Mouse (Mus musculus): ENCODE data around the gene Vmn2r63.
"Not testable (repeated sequence)": the region's sequence is repeated elsewhere in the genome, so short reads cannot be mapped to it uniquely, and the experiment has no call there.

Vmn2r63 gene

DNA sequence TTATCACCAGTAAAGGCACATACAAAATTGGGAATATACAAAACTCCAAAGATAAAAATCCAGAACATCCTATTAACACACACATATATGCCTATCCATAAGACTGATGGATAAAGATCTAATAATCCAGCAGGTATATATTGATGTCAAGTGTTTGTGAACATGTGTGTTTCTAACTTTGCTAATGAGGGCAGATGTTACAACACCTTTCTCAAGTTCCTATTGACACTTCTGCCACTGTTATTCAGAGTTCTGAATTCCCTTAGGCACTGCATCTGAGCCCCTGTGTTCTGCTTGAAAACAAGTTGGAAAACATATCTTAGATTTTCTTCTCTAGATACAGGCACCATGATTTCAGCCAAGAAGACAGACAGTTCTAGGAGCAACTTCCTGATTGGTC lies at the start of gene Vmn2r63:
Gene Vmn2r63, minus strand, starts transcription at position 101 of the 400 bp plus-strand sequence.
- DNase-seq: not testable (repeated sequence)

- DNase-seq: no peak
Measured at GRCm38 (mm10) chr7:42980739-42981138, 47.1 kb upstream of the Vmn2r63 start.

- DNase-seq: no peak
Measured at GRCm38 (mm10) chr7:42980098-42980497, 46.5 kb upstream of the Vmn2r63 start.

GRCm38 (mm10) chr7:42965246-42965645 lies 31.6 kb upstream of the Vmn2r63 start:
- no peak for DNase-seq

DNA sequence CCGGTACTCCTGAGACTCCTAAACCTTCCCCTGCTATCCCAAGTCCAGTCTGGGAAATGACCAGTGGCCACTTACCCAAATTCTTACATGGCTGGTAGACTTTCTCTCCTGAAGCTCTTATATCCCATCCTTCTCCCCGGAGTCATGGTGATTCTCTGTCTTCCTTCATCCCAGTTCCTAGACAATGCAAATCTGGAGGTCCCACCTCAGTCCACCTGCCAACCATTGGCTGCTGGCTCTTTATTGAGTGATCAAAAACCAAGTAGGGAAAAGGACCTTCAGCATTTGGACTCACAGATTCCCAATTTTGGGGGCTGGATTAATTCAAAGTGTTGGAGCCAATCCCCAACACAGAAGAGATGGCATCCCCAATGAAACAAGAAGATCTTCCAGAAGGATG lies 35.6 kb downstream of the Vmn2r63 start:
- not testable (repeated sequence) for DNase-seq

GRCm38 (mm10) chr7:42878090-42878489 lies 55.5 kb downstream of the Vmn2r63 start:
- no peak for DNase-seq

DNA sequence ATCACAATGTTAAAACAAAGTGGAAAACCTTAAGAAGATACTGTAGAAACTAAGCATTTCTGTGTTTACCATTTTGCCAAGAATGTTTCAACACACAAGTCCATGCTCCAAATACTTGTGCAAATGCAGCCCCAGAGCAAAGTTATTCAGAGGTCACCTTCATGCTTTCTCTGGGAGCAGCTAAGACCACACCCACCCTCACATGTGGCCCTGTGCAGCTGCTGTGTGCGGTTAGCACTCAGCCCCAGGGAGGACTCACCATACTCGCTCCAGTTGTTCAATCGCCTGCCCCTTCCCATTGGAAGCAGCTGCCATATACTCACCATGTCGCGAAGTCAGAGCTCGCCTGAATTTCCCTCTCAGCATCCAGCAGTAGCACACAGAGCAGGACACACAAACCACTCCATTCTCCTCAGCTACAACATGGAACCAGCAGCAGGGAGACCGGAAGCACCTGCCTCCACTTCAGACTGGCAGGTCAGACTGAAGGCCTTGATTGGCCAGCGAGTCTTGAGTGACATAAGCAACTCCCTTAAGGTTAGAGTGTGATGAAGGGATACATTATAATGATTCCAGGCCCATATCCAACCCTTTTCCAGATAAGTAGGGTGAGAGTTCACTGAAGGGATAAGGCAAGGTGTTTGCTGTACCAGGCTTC lies 66.7 kb downstream of the Vmn2r63 start, which contains the start of gene Gm2381:
Gene Gm2381, minus strand, starts transcription at position 434 of the 658 bp plus-strand sequence.
- not testable (repeated sequence) for DNase-seq

Measured in cerebellum, adult 9-10 months (tissue).